ENCODE assay signal across 8 mouse cellular contexts in the genomic region with DNA sequence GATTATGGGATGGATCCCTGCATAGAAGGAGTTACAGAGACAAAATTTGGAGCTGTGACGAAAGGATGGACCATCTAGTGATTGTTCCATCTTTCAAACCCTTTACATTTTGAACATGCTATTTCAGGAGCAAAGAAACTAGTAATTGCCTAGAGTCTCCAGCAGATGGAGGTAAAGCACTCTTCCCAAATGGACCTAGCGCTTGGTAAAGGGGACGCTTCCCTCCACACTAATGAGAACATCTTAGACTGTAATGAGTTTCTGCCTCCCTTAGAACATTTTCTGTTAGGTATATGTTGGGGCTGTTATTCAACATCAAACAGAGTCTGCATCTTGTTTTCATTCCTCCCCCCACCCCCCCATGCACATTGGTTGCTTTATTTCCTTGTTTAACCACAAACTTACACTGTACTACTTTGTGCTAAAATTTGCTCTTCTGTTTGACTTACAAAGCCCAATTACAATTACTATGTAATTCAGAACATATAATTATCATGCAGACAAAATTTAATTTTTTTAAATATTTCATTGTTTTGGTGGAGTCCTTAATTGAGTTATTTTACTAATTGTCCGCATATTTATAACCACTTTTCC.
A peak's percentile ranks its signal among the peaks of the same experiment; 100 is the strongest.
DNase-seq lines count a peak whose midpoint lies in the region; ATAC-seq and TF ChIP-seq lines count a peak whose summit lies in the region.

No protein-coding gene starts in this region.

- no peak overlapping the region for H3K27ac ChIP-seq in liver, postnatal 0 days (ENCODE audit: low read depth)
- H3K27ac ChIP-seq in midbrain, embryonic 14.5 days (replicated peaks; ENCODE audit: low read depth, low read length): no peak overlapping the region

- TF ChIP-seq EP300 in liver, postnatal 0 days (IDR thresholded peaks at IDR 0.05; ENCODE audit: low read depth): no peak

- DNase-seq in adrenal gland, adult 2 months: peak; percentile 14
- no peak for DNase-seq in adrenal gland, postnatal 25 days
- DNase-seq in liver, postnatal 0 days: no peak
- DNase-seq in liver: no peak
- DNase-seq in fibroblast of lung, adult 2 months (ENCODE audit: low read depth): peak; percentile 8
- DNase-seq in kidney, postnatal 10 days: peak; percentile 19
- DNase-seq in midbrain, embryonic 14.5 days: peak; percentile 83
- DNase-seq in urinary bladder, postnatal 4 days (ENCODE audit: low spot score in 2 of 2): no peak

- WGBS in liver, postnatal 0 days (ENCODE audit: insufficient replicate concordance): 39% methylated on average over 4 of the region's 4 CpGs
- WGBS in midbrain, embryonic 14.5 days: 43% methylated on average over 4 of the region's 4 CpGs

- no peaks in the 10 kb centered on the region for H3K27me3 ChIP-seq in liver, postnatal 0 days (ENCODE audit: insufficient read depth, low read length)
- H3K27me3 ChIP-seq in midbrain, embryonic 14.5 days (ENCODE audit: control insufficient read depth, insufficient read depth, low read length): no peaks in the 10 kb centered on the region

- H3K4me1 ChIP-seq in liver, postnatal 0 days (ENCODE audit: insufficient read depth): no peaks in the 10 kb centered on the region
- H3K4me1 ChIP-seq in midbrain, embryonic 14.5 days (ENCODE audit: control insufficient read depth, insufficient read depth, low read length): no peaks in the 10 kb centered on the region

- peak; percentile 73 for TF ChIP-seq CTCF in liver, postnatal 0 days (IDR thresholded peaks at IDR 0.05; ENCODE audit: low read depth)

- no peak overlapping the region for H3K9ac ChIP-seq in liver, postnatal 0 days (replicated peaks)
- no peak overlapping the region for H3K9ac ChIP-seq in midbrain, embryonic 14.5 days (replicated peaks; ENCODE audit: low read length)

- no peaks in the 10 kb centered on the region for H3K36me3 ChIP-seq in liver, postnatal 0 days (replicated peaks; ENCODE audit: insufficient read depth, low read length)
- H3K36me3 ChIP-seq in midbrain, embryonic 14.5 days (ENCODE audit: control insufficient read depth, insufficient read depth, low read length): no peaks in the 10 kb centered on the region

- H3K4me2 ChIP-seq in liver, postnatal 0 days (ENCODE audit: low read depth, low read length): no peak overlapping the region
- H3K4me2 ChIP-seq in midbrain, embryonic 14.5 days (ENCODE audit: low read length): no peak overlapping the region

- H3K9me3 ChIP-seq in liver, postnatal 0 days (ENCODE audit: low read length): no peaks in the 10 kb centered on the region
- H3K9me3 ChIP-seq in midbrain, embryonic 14.5 days (ENCODE audit: control insufficient read depth, low read length): no peaks in the 10 kb centered on the region

- H3K4me3 ChIP-seq in liver, postnatal 0 days (ENCODE audit: low read depth, low read length): no peak overlapping the region
- no peak overlapping the region for H3K4me3 ChIP-seq in midbrain, embryonic 14.5 days (replicated peaks; ENCODE audit: low read depth, low read length)

- no peak for ATAC-seq in liver, postnatal 0 days
- peak; percentile 75; the same call in 1 of the 2 replicates for ATAC-seq in midbrain, embryonic 14.5 days (ENCODE audit: low FRiP score, low TSS enrichment)

Comparison
In these comparisons a context has a peak if more than half of its experiments do, and no peak if none do; other contexts are left out.
1. DNase-seq: peak in adrenal gland, adult 2 months (single experiment), fibroblast of lung, adult 2 months (single experiment), kidney, postnatal 10 days (single experiment) and midbrain, embryonic 14.5 days (single experiment); none in adrenal gland, postnatal 25 days (single experiment), liver, postnatal 0 days (single experiment), liver (single experiment) and urinary bladder, postnatal 4 days (0 of 2).